Mouse (Mus musculus) thymus, postnatal 4 days (tissue): ENCODE results near the gene Prkcq.

Experiments used
- DNase-seq: peaks from one replicate; pipeline ENCODE4 v3.0.0; 2021

Prkcq gene

DNA sequence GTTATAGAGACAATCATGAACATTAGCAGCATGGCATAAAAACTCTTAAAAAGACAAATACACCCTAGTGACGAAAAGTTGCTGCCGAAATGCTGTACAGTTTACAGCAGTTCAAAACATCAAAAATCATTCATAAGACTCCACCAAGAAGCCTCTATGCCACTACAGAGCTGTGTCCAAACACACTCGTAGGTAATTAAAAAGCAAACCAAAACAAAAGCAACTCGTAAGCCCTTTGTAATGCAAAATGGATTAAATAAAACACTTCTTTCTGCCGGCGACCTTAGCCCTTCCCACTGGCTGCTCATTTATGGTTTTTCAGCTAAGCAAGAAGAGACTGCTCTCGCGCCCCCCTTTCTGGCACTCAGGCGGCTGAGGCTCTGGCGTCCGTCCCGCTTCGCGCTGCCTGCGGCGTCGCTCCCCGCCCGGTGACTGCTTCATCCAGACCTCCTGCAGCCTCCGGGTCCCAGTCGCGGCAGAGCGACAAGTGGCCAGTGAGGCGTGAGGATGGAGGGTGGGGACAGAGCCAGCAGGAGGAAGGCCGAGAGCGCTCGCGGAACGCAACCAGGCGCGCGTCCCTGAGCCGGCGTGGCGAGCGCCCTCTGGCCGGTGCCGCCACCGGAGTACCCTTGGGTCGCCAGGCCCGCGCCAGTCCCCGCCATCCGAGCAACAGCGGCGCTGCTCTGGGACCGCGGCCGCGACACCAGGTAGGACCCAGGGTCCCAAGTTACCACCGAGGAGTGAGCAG lies at the start of gene Prkcq:
Gene Prkcq (plus strand): TSS at position 355 of the 748 bp plus-strand sequence.
- peak; percentile 81 for DNase-seq

DNA sequence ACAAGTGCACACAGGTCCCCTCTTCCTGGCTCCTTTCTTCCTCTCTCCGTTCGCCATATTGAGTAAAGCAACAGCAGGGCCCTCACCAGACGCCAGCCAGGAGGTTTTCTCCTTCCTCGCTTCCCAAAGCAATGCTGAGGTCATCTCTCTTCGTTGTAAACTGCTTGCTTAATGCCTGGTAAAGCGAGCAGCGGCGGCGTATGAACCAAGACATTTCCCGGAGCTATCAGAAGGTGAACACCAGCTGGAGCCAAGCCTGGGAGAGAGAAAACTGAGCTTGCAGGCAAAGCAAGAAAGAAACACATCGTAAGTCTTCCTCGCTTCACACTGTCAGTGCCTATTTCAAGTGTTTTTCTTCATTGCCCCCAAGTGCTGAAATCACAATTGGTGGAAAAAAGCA lies 41.0 kb upstream of the Prkcq start:
- DNase-seq, result no peak

DNA sequence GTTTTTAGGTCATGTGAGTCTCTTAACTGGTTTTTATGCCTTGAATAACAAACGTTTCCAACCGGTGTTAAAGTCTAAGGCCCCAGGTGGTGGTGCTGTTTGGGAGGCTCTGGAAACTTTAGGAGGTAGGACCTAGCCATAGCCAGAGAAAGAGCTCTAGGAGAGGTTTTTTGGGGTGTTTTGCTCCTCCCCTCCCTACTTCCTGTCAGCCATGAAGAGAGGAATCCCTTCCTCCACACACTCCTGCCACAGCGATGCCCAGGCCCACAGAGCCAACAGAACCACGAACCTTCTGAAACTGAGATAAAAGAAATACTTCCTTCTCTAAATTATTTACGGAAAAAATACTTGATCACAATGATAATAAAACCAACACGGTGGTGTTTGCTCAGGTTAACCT lies 36.2 kb upstream of the Prkcq start:
- DNase-seq, result no peak

DNA sequence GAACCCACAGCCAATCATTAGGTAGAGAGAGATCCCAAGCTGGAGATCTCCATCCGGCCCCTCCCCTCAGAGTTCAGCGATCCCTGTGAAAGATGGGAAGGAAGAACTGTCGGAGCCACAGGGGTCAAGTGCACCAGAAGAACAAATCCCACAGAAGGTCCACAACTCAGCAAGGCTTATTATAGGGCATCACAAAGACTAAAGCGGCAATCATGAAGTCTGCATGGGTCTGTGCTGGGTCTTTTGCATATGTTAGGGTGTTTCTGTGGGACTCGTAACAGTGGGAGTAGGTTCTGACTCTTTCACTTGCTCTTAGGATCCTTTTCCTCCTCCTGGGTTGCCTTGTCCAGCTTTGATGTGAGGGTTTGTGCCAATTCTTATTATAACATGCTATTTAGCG lies 33.8 kb upstream of the Prkcq start:
- no peak for DNase-seq

DNA sequence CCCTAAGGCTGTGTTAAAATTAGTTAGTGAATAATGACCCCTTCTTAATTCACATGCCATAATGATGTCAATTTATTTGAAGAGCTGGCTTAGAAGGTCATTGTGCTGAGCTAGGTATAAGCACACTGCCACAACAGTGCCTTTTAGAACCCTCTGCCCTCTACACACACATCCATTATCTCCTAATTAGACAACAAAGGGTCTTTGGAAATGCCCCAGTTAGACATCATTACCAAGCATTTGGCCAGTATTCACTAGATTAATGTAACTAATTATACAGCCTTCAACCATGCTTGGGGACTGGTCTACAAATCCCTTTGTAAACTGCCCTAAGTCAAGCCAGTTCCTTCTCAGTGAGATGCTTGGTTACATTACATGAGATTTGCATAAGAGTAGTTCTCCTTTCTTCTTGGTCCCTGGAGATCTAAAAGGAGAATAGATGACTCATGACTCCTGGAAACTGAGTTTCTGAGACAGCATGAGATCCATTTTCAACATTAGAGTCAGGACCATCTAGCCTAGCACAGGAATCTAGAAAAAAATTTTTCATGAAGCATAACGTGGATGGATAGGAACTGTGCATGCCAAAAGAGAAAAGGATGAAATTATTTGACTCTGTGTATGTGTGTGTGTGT lies 32.3 kb upstream of the Prkcq start:
- DNase-seq, result no peak

DNA sequence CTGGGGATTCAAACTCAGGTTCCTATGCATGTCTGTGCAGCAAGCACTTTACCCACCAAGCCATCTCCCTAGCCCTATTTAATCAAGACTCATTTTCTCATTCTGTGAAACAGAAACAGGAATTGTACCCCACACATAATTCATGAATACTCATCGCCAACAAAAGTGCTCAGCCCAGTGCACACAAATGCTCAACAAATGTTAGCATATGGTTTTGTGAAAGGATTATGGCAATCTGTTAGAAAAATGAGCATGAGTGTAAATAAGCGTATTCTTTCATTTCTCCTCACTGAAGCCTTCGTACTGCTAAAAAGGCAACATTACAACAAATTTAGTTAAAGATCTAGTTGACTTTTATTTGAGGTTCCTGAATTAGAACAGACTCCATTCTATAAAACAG lies 31.5 kb upstream of the Prkcq start:
- DNase-seq, result no peak

DNA sequence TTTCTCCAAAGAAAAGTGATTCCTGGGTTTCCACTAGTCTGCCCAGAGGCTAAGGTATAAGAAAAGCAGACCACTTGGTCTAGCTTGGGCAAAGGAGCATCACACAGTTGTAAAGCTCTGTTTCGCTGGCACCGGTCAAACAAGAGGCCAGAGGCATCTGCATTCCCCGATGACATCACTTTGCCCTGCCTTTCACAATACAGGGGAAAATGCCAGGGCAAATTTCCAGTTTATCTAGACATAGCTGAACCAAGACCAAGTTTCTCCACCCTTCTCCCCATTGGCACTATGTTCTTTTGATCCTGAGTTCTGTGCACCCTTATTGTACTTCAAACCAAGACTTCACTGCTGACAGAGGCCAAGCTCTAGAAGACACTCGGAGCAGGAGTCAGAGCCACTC lies 22.8 kb upstream of the Prkcq start:
- DNase-seq, result no peak

DNA sequence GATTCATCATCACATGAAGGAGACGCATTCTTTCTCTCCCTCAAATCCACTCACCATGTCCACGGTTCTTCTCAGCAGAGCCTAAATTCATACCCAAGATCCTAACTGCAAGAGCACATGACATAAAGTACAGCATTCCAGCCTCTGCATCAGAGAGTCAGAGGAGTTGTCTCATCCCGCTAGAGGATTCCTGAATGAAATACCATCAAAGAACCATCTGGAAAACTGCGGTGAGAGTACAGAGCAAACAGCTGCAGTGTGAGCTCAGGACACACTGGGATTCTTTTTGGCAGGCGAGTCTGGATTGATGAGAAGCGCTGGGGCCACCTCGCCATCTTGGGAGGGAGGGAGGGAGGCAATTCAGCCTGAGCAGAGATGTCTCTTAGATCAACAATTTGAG lies 20.9 kb upstream of the Prkcq start:
- DNase-seq, result no peak

DNA sequence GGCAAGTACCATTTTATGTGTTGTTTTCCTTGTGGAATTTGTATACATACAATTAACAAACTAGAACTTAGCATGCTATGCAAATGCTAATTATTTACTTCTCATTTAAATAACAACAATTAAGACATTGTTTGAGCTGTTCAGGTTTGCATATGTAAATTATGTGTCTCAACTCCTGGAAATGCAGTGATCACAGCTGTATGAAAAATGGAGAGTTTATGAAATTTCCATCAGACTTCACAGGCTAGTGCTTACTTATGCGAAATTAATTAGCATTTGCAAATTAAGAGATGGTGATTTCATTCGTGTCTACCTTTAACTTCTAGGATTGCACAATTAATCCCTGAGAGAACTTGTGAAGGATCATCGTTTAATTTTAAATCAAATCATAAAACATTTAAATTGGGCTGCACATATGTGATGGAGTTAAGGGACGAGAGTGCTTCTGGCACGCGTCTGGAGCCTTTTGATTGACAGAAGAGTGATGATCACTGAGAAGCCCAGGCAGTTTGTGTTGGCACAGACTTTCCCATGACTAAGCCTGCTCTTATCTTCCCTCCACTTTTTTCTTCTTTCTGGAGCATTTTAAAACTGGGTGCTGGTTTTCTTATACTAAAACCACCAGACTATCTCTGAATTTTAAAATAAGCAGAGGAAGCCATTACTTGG lies 20.1 kb upstream of the Prkcq start:
- DNase-seq, result no peak

DNA sequence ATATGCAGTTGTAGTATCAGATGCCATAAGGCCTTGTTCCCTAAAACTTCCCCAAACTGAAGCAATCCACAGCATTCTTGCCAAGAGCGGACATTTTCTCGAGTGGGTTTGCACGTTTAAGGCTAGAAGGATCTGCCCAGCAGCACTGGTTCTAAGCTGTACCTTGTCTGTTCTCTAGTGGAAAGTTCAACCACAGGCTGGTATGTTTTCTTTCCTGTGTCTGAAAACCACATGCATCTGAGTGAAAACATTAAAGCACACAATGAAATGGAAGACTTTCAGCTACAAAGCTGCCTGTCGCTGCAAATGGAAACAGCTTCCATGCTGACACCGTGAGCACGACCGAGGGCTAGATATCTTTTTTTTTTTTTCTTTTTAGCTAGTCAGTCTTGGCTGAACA lies 12.3 kb upstream of the Prkcq start:
- DNase-seq, result no peak

DNA sequence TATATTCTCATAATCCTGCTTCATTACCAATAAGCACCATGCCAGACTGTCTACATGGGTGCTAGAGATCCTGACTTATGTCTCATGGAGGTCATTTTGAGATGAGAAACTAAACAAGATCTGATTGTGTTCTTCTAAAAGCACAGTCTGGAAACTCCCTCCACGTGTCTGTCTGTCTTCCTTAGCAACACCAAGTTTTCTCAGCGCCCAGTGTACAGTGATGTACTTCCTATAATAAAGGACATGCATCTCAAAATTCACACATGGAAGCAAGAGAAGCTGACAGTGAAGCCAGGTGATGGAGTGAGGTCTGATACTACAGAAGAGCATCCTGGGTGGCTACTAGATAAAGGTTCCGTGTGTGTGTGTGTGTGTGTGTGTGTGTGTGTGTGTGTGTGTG lies 11.2 kb upstream of the Prkcq start:
- DNase-seq, result no peak

DNA sequence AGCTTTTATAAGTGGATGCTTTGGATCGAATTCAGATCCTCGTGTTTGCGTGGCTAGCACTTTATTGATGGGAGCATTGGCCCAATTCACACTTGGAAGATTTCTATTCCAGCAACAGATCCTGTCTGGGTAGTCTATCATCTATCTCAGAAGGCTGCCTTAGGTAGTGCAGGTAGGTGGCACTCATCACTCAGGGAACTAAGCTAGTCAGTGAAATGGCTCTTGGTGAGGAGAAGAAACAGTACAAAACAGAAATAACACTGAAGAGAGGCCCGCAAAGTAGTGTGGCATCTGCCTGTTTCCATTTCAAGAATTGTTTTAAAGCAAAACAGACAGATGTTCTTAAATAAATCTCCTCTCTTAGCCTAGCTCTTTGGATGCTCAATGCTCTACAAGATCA lies 10.6 kb upstream of the Prkcq start:
- DNase-seq, result no peak

DNA sequence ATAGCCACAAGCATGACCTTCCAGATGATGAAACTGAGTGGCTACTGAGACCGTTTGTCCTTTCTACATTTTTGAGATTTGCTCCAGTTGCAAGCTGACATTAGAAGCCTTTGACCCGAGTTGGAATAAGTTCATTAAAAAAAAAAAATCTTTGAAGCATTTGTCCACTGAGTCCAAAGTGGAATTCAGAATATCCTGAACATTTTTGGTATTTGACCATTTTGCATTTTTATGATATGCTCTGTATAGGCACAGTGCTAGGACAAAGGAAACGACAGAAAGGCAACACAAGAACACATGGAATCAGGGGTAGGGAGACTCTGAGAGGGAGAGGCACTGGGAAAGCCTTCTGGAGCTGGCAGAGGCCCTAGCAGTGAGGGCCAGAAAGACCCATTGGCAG lies 9.2 kb upstream of the Prkcq start:
- no peak for DNase-seq

DNA sequence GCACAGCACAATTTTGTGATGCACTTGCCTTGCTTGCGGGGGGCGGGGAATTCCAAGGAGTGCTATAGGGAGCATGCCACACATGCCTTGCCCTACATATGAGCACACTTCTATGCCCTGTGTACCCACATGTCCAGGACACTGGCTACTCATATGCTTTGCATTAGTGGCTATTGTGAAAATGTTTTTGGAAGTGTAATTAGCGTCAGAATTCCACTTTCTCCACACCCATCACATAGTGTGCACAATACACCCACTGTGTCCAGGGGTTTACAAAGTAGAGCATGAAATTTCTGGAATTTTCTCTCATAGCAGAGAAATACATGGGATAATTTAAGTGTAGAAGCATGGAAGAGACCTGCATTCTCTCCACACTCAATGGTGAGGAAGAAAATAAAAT lies 7.7 kb upstream of the Prkcq start:
- no peak for DNase-seq

DNA sequence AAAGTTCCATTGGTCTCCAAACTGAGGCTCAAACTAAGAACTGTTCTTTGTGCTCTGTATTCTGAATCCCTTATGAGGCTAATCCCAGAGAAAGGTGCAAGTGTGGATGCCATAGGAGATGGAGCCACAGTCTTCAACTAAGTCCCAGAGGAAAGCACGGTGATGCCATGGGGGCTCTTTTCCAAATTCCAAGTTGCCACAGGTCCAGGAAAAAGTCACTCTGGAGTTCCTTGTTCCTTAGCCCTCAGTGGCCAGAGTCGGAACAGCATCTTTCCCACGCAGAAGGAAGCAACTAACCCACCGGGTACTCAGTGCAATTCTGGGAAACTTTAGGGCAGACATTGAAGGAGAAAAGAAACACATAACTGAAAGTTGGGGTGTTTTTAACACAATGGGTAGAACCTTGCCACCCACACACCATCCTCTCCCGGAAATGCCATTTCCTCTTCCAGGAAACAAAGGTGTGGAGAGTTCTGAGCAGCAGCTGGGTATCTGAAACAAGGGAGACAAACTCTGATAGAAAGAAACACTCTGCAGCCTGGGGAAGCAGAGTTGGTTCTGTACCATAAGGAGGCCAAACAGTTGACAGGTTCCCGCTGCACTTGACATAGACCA lies 2.1 kb upstream of the Prkcq start:
- peak; percentile 50 for DNase-seq

DNA sequence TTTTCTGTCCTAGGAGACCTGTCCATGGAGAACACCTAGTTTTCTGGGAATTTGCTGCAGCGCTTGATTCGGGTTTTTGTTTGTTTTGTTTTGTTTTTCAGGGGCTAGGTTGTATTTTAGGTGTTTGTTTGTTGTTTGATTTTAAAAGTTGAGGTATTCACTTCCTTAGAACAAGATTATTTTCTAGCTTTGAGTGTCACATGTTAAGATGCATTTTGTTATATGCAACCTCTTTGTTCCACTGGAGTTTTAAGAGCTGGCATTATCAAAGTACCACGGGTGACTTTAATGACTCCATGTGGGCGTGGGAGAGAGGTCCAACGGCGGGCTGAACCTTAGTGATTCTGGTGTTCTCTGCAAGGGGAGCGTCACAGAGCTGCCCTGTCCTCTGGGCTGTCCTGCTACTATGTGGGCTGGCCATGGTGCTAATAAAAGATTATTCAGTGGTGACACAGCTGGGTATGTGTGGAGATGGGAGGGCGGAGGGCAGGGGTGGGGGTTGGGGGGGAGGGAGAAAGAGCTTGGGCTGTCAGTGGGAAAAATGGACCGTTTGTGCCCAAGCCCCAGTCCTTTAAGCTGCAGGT lies 1.0 kb downstream of the Prkcq start:
- peak; percentile 49 for DNase-seq

DNA sequence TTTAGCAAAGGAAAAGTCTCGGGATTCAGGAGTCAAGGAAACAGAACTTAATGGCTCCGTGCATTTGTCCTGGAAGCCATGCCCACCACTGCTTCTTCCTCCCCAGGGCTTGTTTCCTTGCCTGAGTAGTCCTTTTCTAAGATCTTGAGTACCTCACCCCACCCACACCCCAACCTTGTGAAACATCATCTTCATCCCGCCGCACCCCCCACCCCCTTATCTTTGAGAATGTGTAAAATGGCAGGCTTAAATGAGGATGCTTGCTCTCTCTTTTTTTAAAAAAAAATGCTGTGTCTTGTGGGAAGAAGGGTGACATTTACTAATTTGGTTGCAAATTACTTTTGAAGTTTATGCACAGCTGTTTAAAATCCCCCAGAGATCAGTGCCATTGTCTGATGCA lies 1.6 kb downstream of the Prkcq start:
- peak; percentile 73 for DNase-seq

DNA sequence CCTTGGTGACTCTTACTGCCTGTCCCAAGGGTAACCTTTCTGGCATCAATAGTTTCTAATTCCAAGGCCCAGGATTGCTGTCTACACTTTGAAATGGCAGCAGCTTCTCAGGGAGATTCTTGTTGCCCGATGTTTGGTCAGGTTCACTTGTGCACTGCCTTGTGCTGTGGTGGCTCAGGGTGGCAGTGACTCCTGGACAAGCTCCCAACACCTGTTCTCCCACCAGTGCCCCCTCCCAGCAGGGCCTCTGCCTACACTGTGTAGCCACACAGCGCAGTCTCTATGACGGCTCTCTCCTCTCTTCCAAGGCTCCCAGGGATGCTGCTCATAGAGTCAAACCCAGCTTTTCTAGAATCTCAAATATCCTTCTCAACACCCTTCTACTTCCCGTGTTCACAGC lies 2.2 kb downstream of the Prkcq start:
- peak; percentile 56 for DNase-seq

DNA sequence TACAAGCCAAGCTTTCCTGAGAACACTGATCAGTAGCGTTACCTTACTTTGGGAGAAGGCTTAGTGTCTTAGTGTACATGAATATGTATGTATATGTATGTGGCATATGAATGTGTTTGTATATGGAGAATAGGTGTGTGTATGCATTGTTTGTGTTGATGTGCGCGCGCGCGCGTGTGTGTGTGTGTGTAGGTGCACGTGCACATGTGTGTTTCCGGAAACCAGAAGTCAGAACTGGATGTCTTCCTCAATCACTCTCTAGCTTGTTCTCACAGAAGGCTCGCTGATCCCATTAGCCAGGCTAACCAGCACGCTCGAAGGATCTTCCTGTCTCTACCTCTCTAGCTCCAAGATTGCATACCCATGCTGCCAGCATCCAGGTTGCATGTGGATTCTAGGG lies 6.0 kb downstream of the Prkcq start:
- no peak for DNase-seq

DNA sequence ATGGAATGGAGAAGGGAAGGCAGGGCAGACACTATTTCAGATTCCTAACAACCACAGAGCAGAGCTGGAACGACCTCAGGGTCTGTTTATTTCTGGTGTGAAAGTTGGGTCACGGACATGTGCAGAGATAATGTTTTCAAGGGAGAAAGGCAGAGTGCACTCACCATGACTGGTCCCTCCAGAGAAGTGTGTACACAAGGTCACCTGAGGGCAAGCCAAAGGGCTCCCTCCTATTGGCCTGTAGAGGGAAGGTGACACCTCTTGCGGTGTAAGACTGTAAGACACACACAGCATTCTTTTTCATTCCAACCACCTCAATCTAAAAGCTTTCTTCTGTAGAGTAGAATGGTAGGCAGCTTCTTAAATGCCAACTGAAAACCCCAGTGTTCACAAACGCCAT lies 9.6 kb downstream of the Prkcq start:
- no peak for DNase-seq

DNA sequence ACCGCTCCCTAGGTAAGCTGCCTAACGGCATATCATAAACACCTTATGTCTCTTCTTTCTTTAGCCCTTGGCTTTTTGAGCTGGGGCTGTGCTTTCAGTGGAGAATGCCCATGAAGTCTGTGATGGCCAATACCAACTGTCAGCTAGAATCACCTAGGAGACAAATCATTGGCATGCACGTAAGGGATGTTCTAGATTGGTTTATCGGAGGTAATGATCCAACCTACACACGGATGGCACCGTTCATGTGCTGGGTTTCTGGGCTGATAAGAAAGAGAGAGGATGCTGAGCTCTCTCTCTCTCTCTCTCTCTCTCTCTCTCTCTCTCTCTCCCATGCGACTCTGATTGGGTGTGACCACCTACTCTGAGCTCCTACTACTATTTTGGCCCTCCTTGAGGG lies 10.2 kb downstream of the Prkcq start:
- DNase-seq, result no peak

DNA sequence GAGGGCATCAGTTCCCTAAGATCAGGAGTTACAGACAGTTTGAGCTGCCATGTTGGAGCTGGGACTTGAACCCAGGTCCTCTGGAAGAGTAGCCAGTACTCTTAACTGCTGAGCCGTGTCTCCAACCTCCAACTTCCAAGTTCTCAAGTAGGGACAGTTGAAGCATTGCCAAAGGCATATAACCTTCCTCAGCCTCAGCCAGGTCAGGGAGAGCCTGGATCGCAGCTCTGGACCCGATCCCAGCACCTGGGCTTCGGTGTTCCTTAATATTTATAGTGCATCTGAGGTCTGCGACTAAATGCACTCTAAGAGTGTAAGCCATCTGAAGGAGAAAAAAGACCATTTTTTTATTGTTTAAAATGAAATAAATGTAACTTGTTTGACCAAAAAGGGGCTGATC lies 12.1 kb downstream of the Prkcq start:
- no peak for DNase-seq

DNA sequence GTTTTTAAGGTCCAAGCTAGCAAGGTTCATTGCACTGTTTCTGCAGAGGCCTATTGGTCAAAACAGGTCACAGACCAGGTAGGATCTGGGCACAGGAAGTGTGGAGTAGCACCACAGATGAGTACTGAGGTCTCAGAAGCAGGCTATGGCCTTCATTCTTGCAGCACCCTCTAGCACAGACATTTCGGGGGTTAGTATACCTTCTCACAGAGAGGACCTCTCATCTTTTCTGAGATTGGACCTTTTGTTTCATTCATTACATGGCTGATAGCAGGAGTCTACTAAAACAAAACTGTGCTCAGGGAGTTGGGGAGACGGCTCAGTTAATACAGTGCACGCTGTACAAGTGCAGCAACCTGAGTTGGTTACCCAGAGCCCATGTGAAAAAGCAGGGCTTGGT lies 14.7 kb downstream of the Prkcq start:
- no peak for DNase-seq

DNA sequence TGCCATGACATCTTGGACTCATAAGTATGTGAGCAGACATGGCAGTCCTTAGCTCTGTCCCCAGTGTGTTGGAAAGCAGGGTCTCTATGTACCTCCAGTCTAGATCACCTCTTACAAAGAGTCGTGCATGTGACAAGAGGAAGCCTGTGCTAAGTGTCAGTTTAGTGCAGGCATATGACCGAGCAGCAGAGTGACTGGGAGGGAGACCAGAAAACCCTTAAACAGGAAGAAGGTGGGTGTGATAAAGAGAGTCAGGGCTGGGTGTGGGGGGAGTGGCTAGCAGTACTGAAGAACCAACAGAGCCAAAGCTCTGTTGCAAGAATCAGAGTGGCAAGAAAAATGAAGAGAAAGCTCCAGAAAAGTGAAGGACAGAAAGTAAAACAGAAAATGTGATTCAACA lies 15.3 kb downstream of the Prkcq start:
- peak; percentile 71 for DNase-seq
